Mouse (Mus musculus): ENCODE measurements around the gene Acap2.

GRCm38 (mm10) chr16:31171418-31171817 lies 29.6 kb downstream of the Acap2 start:
- TF ChIP-seq CTCF (IDR thresholded peaks at IDR 0.05; ENCODE audit: borderline replicate concordance, extremely low read depth, insufficient read depth, insufficient read length) (no peak), POLR2A (IDR thresholded peaks at IDR 0.05; ENCODE audit: borderline replicate concordance, extremely low read depth, insufficient read depth, insufficient read length, poor library complexity, severe bottlenecking) (no peak)

All from brain, embryonic 14.5 days (tissue).